Mouse (Mus musculus) layer of hippocampus, adult 2 months (tissue): ENCODE measurements at regions not wholly inside any gene's neighbourhood (a gene's known extent, or its start where the extent isn't known, plus 50 kb on each side); places are given as distances from the start of the nearest gene placed in this dataset.

Experiments
- DNase-seq, 2 experiments: peaks; one replicate each; pipeline ENCODE4 v3.0.0; 2022; ENCODE audit warnings: low spot score in 2 of 2
- H3K27ac ChIP-seq: fragments of 200-600 bp; 2 replicates; pipeline ENCODE4 v1.8.1; 2022
- H3K4me3 ChIP-seq: fragments of 200-600 bp; 2 replicates; pipeline ENCODE4 v1.8.1; 2022; ENCODE audit warnings: mild to moderate bottlenecking
- CTCF ChIP-seq: fragments of 200-600 bp; conservative IDR thresholded peaks from 2 replicates; pipeline ENCODE4 v1.8.1; 2022; ENCODE audit warnings: antibody characterized with exemption, mild to moderate bottlenecking, moderate library complexity

- Histone ChIP-seq H3K4me3 (no peak overlapping the region), H3K27ac (no peak overlapping the region)
- peak; percentile 78 to 79 for DNase-seq
- peak; percentile 99 for TF ChIP-seq CTCF
These were observed 427.4 kb downstream of the Zfp536 start for GRCm38 (mm10) chr7:37346041-37346440.

GRCm38 (mm10) chr7:37357647-37358395 lies 415.6 kb downstream of the Zfp536 start:
- TF ChIP-seq CTCF, result peak; percentile 91
- Histone ChIP-seq H3K27ac (no peak overlapping the region; the same call in 1 of the 2 replicates), H3K4me3 (no peak overlapping the region)
- peak; percentile 89 to 97 for DNase-seq

- Histone ChIP-seq H3K4me3 (no peak overlapping the region), H3K27ac (no peak overlapping the region; the same call in 1 of the 2 replicates)
- TF ChIP-seq CTCF, result peak; percentile 61
- DNase-seq, result no peak
These were observed 414.9 kb downstream of the Zfp536 start for GRCm38 (mm10) chr7:37358492-37358891.

GRCm38 (mm10) chr7:37359473-37359872 lies 414.0 kb downstream of the Zfp536 start:
- no peak overlapping the region for H3K4me3 ChIP-seq
- peak overlapping the region; percentile 62; the same call in 1 of the 2 replicates for H3K27ac ChIP-seq
- no peak for DNase-seq
- TF ChIP-seq CTCF, result no peak; the same call in 1 of the 2 replicates

- Histone ChIP-seq H3K4me3 (no peak overlapping the region), H3K27ac (peak overlapping the region; percentile 62; the same call in 1 of the 2 replicates)
- TF ChIP-seq CTCF, result peak; percentile 95
- DNase-seq, result no peak
These were observed 413.3 kb downstream of the Zfp536 start for GRCm38 (mm10) chr7:37360171-37360570.

GRCm38 (mm10) chr7:37361802-37362441 lies 411.5 kb downstream of the Zfp536 start:
- Histone ChIP-seq H3K4me3 (peak overlapping the region; percentile 46), H3K27ac (peak overlapping the region; percentile 61)
- TF ChIP-seq CTCF, result no peak
- no peak for DNase-seq

- no peak for TF ChIP-seq CTCF
These were observed 410.6 kb downstream of the Zfp536 start for GRCm38 (mm10) chr7:37362879-37363278.

GRCm38 (mm10) chr7:37363629-37364175 lies 409.7 kb downstream of the Zfp536 start:
- no peak overlapping the region for H3K4me3 ChIP-seq
- DNase-seq, result no peak
- no peak overlapping the region for H3K27ac ChIP-seq
- no peak for TF ChIP-seq CTCF

More at GRCm38 (mm10) chr7:37362879-37363278, 410.6 kb downstream of the Zfp536 start:
- no peak for DNase-seq
- no peak overlapping the region for H3K27ac ChIP-seq
- H3K4me3 ChIP-seq, result no peak overlapping the region

GRCm38 (mm10) chr7:37364221-37364620 lies 409.2 kb downstream of the Zfp536 start:
- Histone ChIP-seq H3K27ac (no peak overlapping the region), H3K4me3 (no peak overlapping the region)
- DNase-seq, result no peak
- no peak for TF ChIP-seq CTCF

GRCm38 (mm10) chr7:37366006-37366405 lies 407.4 kb downstream of the Zfp536 start:
- Histone ChIP-seq H3K27ac (no peak overlapping the region), H3K4me3 (no peak overlapping the region)
- no peak for DNase-seq
- TF ChIP-seq CTCF, result no peak

GRCm38 (mm10) chr7:37369698-37370097 lies 403.7 kb downstream of the Zfp536 start:
- TF ChIP-seq CTCF, result peak; percentile 76
- Histone ChIP-seq H3K27ac (no peak overlapping the region), H3K4me3 (no peak overlapping the region)
- no peak for DNase-seq

- TF ChIP-seq CTCF, result peak; percentile 99
- no peak overlapping the region for H3K27ac ChIP-seq
- peak; percentile 74 to 89 for DNase-seq
- H3K4me3 ChIP-seq, result peak overlapping the region; percentile 35
These were observed 399.6 kb downstream of the Zfp536 start for GRCm38 (mm10) chr7:37373864-37374263.

- Histone ChIP-seq H3K27ac (no peak overlapping the region), H3K4me3 (no peak overlapping the region)
- no peak for DNase-seq
- TF ChIP-seq CTCF, result no peak
These were observed 398.4 kb downstream of the Zfp536 start for GRCm38 (mm10) chr7:37375044-37375443.
